Mouse (Mus musculus) liver, postnatal 0 days (tissue): Measurements from ENCODE around the gene C130032M10Rik.

ENCODE experiments used
- CTCF ChIP-seq: sonication (generic); IDR thresholded peaks from 2 replicates; pipeline ENCODE4 v1.5.1; 2016; ENCODE audit warnings: antibody characterized with exemption, low read depth
- EP300 ChIP-seq: IDR thresholded peaks from 2 replicates; pipeline ENCODE4 v1.6.1; 2016; ENCODE audit warnings: antibody characterized with exemption, low read depth, mild to moderate bottlenecking

GRCm38 (mm10) chr9:114515364-114515763 lies at the start of gene C130032M10Rik:
- TF ChIP-seq CTCF (no peak), EP300 (no peak)
